Mouse (Mus musculus) neural tube, embryonic 11.5 days (tissue): ENCODE measurements around the gene Rtn1. TPM values are rescaled to one million over a fixed set of nuclear protein-coding genes. Genes with fewer than 3 reads are reported as not detected.

Experiments used
- ATAC-seq: fragments of 200-750 bp; cut with Nextera tagmentation; 2 replicates; pipeline ENCODE4 v1.8.0; 2017; ENCODE audit warnings: moderate number of reproducible peaks, mild to moderate bottlenecking, moderate TSS enrichment, moderate library complexity; ENCODE audit not compliant: insufficient read depth, low FRiP score, low TSS enrichment
- DNase-seq: peaks from one replicate; pipeline ENCODE4 v3.0.0-alpha.2; 2015; ENCODE audit warnings: low spot score
- H3K27ac ChIP-seq: fragments of 300-500 bp; sonication (generic); 2 replicates; pipeline ENCODE4 v1.5.1; 2014; ENCODE audit warnings: low read depth, mild to moderate bottlenecking, low read length
- H3K27me3 ChIP-seq: fragments of 300-500 bp; sonication (generic); 2 replicates; pipeline ENCODE4 v1.6.1; 2014; ENCODE audit warnings: mild to moderate bottlenecking, low read length, mixed read lengths; ENCODE audit not compliant: control insufficient read depth, insufficient read depth
- H3K36me3 ChIP-seq: fragments of 300-500 bp; sonication (generic); 2 replicates; pipeline ENCODE4 v1.6.1; 2014; ENCODE audit warnings: mild to moderate bottlenecking, low read length, moderate library complexity, mixed read lengths; ENCODE audit not compliant: control insufficient read depth, insufficient read depth
- H3K4me1 ChIP-seq: fragments of 300-500 bp; sonication (generic); 2 replicates; pipeline ENCODE4 v1.6.1; 2014; ENCODE audit warnings: low read length, mixed read lengths; ENCODE audit not compliant: control insufficient read depth, insufficient read depth
- H3K4me2 ChIP-seq: fragments of 300-500 bp; sonication (generic); 2 replicates; pipeline ENCODE4 v1.6.1; 2014; ENCODE audit warnings: low read depth, mild to moderate bottlenecking, moderate library complexity
- H3K4me3 ChIP-seq: fragments of 300-500 bp; sonication (generic); 2 replicates; pipeline ENCODE4 v1.5.1; 2014; ENCODE audit warnings: low read depth, low read length
- H3K9ac ChIP-seq: fragments of 300-500 bp; sonication (generic); 2 replicates; pipeline ENCODE4 v1.6.1; 2014; ENCODE audit warnings: mild to moderate bottlenecking, low read length
- H3K9me3 ChIP-seq: fragments of 300-500 bp; sonication (generic); 2 replicates; pipeline ENCODE4 v1.6.1; 2016; ENCODE audit warnings: low read length; ENCODE audit not compliant: control insufficient read depth
- WGBS: fragments of 180-500 bp; shearing (Covaris S2); extraction: QIAGEN DNeasy Blood & Tissue Kit; methylation state at CpG from one replicate; pipeline ENCODE4 v1.1.7; 2014; 5-methylcytosine and 5-hydroxymethylcytosine counted together
- polyA plus RNA-seq: library from polyadenylated mRNA; unstranded; fragments of >200 nt; fragmentation: Nextera tagmentation; extraction: Ambion mirVana; gene quantifications from 2 replicates; pipeline ENCODE4 v1.2.1, GENCODE M21; 2014

The Rtn1 gene
- polyA plus RNA-seq, 1 experiment from 2014 or later: 504 TPM

DNA sequence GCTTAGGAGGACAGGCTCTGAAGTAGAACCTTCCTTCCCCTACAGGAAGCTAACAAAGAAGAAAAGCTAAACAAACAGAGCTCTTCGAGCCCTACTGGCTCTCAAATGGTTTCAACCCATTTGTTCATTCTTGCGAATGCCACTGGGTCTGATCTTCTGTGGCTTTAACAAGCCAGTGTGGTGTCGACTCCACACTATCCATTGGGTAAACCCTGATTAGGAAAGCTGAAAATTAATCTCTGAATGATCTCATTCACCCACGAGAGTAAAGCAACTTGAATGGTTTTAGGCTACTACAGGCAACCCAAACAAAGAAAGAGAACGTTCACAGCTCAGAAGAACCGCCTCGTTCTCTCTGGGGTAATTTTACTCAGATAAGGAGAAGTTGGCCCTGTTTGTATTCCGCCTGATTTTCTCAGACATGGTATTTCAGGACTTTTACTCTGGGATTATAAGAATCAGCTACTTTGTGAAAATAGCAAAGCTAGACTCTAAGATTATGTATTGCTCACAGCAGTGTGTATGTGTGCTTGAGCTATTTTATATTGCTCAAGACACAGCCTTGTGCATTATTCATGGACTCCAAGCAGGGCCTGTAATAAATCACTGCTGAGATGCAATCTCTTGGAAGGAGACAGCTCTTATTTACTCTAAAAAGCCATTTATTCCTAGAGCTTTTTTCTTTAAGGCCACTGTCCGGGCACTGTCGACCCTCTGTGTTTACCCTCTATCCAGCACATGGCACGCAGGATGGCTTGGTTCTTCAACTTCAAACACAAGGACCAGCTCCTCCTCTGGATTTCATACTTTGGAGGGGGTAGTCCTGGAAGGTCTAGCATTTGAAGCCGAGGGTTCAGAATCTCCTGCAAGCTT, 43.4 kb downstream of the Rtn1 start:
- H3K27ac ChIP-seq: peak overlapping the region; percentile 47
- H3K4me2 ChIP-seq: no peak overlapping the region
- H3K27me3 ChIP-seq: no peaks in the 10 kb centered on the region
- peak; percentile 43 for DNase-seq
- no peaks in the 10 kb centered on the region for H3K36me3 ChIP-seq
- no peaks in the 10 kb centered on the region for H3K9me3 ChIP-seq
- H3K4me3 ChIP-seq: no peak overlapping the region
- 44% methylated on average over 12 of the region's 12 CpGs for WGBS
- peak; percentile 87 for ATAC-seq
- no peak overlapping the region for H3K9ac ChIP-seq
- H3K4me1 ChIP-seq: peaks cover 5% of the 10 kb centered on the region

DNA sequence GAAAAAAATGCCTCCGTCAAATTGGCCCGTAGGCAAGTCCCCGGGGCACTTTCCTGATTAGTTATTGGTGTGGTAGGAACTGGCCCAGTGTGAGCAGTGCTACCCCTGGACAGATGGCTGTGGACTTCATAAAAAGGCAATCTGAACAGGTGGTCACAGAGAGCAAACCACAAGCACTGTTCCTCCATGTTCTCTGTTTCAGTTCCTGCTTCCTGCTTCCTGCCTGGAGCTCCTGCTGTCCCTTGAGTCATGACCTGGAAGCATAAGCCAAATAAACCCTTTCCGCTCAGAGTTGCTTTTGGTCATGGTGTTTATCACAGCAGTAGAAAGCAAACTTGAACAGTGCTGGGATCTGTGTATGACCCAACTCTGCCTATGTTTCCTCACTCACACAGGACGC, 44.3 kb downstream of the Rtn1 start:
- ATAC-seq (no peak), DNase-seq (no peak)
- WGBS: 83% methylated on average over 5 of the region's 5 CpGs
- no peaks in the 10 kb centered on the region for H3K36me3 ChIP-seq
- peaks cover 5% of the 10 kb centered on the region for H3K4me1 ChIP-seq
- no peaks in the 10 kb centered on the region for H3K9me3 ChIP-seq
- H3K4me3 ChIP-seq: no peak overlapping the region
- H3K4me2 ChIP-seq: no peak overlapping the region
- no peak overlapping the region for H3K27ac ChIP-seq
- H3K9ac ChIP-seq: no peak overlapping the region
- no peaks in the 10 kb centered on the region for H3K27me3 ChIP-seq

DNA sequence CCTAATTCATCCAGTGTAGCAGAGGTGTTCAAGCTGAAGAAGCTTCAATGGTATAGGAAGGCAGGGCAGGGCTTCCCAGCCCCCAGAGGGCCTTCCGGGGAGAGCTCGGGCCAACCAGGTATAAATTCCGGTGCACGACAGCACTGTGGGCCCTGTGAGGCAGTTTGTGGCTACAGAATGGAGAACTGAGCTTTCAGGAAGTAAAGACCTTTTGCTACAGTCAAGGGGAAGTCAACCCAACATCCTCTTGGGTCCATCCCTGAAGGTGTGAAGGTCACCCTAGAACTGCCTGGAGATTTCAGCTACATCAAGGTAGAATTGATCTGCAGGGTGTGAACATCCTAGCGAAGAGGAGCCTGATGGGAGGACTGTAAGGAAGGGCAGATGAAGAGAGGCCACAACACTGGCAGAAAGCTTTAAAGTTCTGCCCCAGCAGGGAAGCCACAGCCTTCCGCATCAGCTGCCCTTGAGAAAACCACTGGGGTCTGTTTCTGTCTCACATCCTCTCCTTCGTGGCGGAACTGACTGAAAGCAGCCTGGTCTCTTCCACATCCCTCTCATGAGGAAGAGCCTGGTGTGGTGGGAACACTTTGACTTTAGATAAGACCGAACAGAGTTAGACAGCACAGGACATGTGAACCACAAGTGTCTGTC, 47.0 kb downstream of the Rtn1 start:
- no peak for ATAC-seq
- 71% methylated on average over 9 of the region's 9 CpGs for WGBS

DNA sequence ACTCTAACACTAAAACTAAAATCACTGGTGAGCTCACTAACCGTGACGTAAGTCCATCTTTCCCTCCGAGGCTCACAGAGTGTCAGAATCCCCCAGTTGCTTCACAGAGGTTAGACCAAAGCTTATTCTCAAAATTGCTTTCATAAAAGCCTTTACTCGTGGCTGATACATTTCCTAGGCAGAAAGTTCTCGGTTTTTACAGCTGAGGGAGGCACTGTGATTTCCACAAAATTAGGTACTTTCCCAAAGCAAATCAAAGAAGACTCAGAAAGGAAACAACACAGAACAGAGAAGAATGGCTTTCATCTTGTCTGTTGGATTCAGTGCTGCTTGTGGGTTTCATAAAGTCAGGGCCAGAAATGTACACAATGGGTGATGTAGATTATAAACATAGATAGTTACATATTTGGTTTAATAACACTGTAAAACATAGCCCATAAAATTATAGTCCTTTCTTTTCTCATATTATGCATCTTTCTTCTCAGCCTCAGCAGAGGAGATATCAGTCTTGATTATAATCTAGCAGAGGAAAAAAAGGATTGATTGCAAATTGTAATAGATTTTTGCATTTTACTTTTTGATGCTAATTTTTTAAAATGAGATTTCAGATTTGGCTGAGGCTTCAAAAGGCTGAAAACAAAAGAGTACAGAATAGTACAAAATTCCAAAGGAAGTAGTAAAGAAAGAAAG, 47.8 kb downstream of the Rtn1 start:
- H3K9me3 ChIP-seq: no peaks in the 10 kb centered on the region
- H3K9ac ChIP-seq: no peak overlapping the region
- no peak overlapping the region for H3K4me2 ChIP-seq
- no peaks in the 10 kb centered on the region; the same call in 1 of the 2 replicates for H3K4me1 ChIP-seq
- ATAC-seq (no peak), DNase-seq (no peak)
- no peaks in the 10 kb centered on the region for H3K36me3 ChIP-seq
- no peak overlapping the region for H3K4me3 ChIP-seq
- no peaks in the 10 kb centered on the region for H3K27me3 ChIP-seq
- no peak overlapping the region for H3K27ac ChIP-seq
- WGBS: 76% methylated on average over 5 of the region's 5 CpGs

More for the DNA sequence above, 47.0 kb downstream of the Rtn1 start:
- no peak for DNase-seq
- no peak overlapping the region for H3K9ac ChIP-seq
- H3K9me3 ChIP-seq: no peaks in the 10 kb centered on the region
- H3K4me1 ChIP-seq: peaks cover 5% of the 10 kb centered on the region
- no peaks in the 10 kb centered on the region for H3K27me3 ChIP-seq
- H3K27ac ChIP-seq: no peak overlapping the region
- H3K4me3 ChIP-seq: no peak overlapping the region
- H3K4me2 ChIP-seq: no peak overlapping the region
- no peaks in the 10 kb centered on the region for H3K36me3 ChIP-seq

DNA sequence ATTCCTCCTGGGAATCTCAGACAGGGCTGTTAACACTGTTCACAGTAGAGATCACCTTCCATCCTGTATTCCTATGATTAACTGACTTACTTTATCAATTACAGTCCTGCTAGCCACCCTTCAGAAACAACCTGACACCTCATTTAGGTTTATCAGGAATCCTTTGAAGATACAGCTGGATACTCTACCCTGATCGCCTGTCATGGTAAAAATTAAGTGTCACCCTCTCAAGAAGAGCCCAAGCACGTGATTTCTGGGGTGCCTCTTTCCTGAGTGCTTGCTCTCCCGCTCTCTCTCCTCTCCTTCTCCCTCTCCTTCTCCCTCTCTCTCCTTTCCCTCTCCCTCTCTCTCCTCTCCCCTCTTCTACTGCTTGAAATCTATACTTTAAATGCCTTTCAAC, 49.0 kb downstream of the Rtn1 start:
- WGBS: 66% methylated on average over 3 of the region's 3 CpGs
- DNase-seq: no peak

DNA sequence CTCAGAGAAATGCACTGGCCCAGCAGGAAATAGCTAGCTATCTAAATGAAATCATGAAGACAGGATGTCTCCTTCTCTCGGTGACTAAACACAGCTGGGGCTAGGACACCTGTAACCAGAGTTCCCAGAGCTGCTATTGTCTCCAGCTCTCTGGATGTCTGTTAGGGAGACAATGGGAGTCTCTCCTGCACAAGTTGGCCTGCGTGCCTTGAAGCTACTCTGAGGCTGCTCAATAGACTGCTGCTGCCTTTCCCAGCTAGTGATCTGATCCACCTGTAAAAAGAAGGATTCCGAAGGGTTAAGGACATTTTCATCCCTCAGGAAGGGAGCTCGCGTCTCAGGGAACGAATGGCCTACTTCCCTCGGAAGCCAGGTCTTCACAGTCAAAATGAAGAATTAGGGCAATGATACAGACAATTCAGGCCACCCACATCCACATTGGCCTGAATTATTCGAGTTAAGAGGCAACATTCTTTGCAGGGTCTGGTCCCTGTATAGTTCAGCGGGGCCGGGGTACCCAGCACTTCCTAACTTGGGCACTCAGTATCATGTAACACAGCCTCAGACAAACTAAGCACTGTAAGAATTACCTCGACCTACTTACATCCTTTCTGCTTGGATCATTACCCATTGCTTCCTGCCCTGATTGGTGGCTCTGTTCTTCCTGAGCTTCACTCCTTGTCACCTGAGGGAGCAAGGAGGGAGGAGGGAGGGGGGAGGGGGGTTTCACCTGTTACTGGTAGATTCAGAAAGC, 51.0 kb downstream of the Rtn1 start:
- no peaks in the 10 kb centered on the region for H3K36me3 ChIP-seq
- DNase-seq: no peak
- H3K9me3 ChIP-seq: no peaks in the 10 kb centered on the region
- H3K4me3 ChIP-seq: no peak overlapping the region
- H3K4me1 ChIP-seq: no peaks in the 10 kb centered on the region
- no peaks in the 10 kb centered on the region for H3K27me3 ChIP-seq
- H3K4me2 ChIP-seq: no peak overlapping the region
- H3K9ac ChIP-seq: no peak overlapping the region
- H3K27ac ChIP-seq: no peak overlapping the region
- no peak for ATAC-seq
- 46% methylated on average over 11 of the region's 11 CpGs for WGBS

More for the DNA sequence above, 49.0 kb downstream of the Rtn1 start:
- H3K9me3 ChIP-seq: no peaks in the 10 kb centered on the region
- no peak overlapping the region for H3K9ac ChIP-seq
- H3K36me3 ChIP-seq: no peaks in the 10 kb centered on the region
- H3K4me1 ChIP-seq: no peaks in the 10 kb centered on the region
- no peaks in the 10 kb centered on the region for H3K27me3 ChIP-seq
- no peak overlapping the region for H3K4me3 ChIP-seq
- no peak overlapping the region for H3K4me2 ChIP-seq
- H3K27ac ChIP-seq: no peak overlapping the region
- ATAC-seq: no peak

DNA sequence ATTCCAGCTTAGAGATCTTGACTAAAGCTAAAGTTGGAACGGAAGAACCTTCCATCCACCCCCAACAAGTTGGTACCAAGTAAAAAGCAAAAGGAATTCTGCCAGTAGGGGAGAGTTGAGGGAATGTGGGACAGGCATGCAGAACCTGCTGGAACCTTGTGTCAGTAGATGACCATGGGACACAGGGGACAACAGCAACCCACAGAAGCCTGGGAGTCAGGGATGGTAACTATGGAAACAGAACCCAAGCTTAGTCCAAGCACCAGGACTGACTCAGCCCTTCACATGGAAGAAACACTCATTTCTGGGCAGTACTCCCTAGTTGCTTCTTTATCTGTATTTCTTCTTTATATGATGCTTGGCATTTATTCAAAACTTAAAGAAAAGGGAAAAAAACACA, 54.6 kb downstream of the Rtn1 start:
- no peak overlapping the region for H3K4me2 ChIP-seq
- DNase-seq: no peak
- WGBS: 95% methylated on average over 1 of the region's 1 CpGs
- no peak for ATAC-seq
- no peaks in the 10 kb centered on the region for H3K9me3 ChIP-seq
- no peaks in the 10 kb centered on the region for H3K27me3 ChIP-seq
- no peak overlapping the region for H3K27ac ChIP-seq
- H3K36me3 ChIP-seq: no peaks in the 10 kb centered on the region
- no peak overlapping the region for H3K4me3 ChIP-seq
- H3K4me1 ChIP-seq: no peaks in the 10 kb centered on the region
- no peak overlapping the region for H3K9ac ChIP-seq

DNA sequence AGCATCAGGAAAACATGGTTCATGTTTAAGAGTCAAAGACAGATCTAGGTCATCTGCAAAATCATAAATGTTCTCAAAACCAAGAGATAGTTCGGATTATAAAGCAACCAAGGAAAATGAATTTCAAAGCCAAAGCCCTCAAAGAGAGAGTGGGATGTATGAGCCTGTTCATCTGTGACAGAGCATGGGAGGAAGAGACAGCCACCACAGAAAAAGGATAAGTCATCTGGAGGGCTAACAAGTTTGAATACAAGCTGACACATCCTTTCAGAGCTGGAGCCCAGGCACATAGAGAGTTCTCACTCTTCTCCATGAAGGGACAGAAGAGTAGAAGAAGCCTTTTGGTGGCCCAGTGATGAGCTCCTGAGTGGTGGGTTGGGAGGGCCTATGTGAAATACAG, 55.3 kb downstream of the Rtn1 start:
- Histone ChIP-seq H3K27me3 (no peaks in the 10 kb centered on the region), H3K9ac (no peak overlapping the region), H3K36me3 (no peaks in the 10 kb centered on the region), H3K9me3 (no peaks in the 10 kb centered on the region), H3K4me3 (no peak overlapping the region), H3K4me1 (no peaks in the 10 kb centered on the region), H3K27ac (no peak overlapping the region), H3K4me2 (no peak overlapping the region)
- DNase-seq (no peak), ATAC-seq (no peak)
- 88% methylated on average over 1 of the region's 1 CpGs for WGBS
